Mouse (Mus musculus): ENCODE data around the gene Sst. TPM values are rescaled to one million over a fixed set of nuclear protein-coding genes. Genes with fewer than 3 reads are reported as not detected.

Sst gene
- polyA plus RNA-seq, 1 experiment, result not detected

DNA sequence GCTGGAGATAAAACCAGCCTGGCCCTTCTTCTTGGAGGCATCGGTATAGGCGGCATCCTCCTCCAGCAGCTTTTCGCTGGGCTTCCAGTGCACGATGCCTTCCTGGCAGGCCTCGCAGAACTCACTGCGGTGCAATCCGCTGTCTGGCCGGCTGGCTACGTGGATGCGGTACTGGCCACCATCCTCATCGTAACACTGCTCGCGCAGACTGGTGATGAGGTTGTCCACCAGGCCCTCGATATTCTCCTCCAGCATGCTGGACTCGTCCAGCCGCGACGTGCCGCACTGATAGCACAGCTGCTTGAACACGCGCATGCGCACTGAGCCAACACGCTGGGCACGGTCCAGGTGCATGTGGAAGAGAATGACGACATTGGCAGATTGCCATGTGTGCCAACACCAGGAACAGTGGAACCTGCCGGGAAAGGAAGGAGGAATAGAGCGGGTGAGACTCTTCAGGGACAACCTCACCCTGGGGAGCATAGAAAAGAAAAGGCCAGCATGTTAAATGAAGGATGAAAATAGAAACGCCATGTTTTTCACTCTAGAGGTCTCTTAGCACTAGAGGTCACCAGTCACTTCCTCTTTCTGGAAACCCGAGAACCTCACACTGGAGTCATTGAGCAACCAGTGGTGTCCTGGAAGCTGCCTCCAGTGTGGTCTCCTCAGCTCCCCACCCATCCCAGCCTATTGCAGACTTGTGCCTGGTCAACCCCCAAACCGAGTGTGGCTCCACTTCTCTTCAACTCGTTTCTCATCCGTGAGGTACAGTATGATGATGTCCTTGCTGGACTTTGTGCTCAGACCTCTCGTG, 36.8 kb upstream of the Sst start:
- H3K4me2 ChIP-seq (ENCODE audit: low read depth), result no peak overlapping the region
- no peaks in the 10 kb centered on the region for H3K36me3 ChIP-seq (ENCODE audit: control insufficient read depth, insufficient read depth)
- TF ChIP-seq CEBPB (IDR thresholded peaks at IDR 0.05; ENCODE audit: insufficient read depth, poor library complexity, severe bottlenecking), result no peak
- no peak for TF ChIP-seq POLR2AphosphoS2 (IDR thresholded peaks at IDR 0.05; ENCODE audit: insufficient read length, low read depth)
- TF ChIP-seq MAX (IDR thresholded peaks at IDR 0.05; ENCODE audit: low read depth), result no peak
- H3K79me2 ChIP-seq (ENCODE audit: control insufficient read depth, insufficient read depth), result no peaks in the 10 kb centered on the region
- H3K4me3 ChIP-seq, result no peak overlapping the region
- no peak overlapping the region for H3ac ChIP-seq (ENCODE audit: control insufficient read depth, insufficient read length)
- H3K27me3 ChIP-seq (ENCODE audit: control insufficient read depth, insufficient read depth, insufficient read length), result peaks cover 22% of the 10 kb centered on the region

DNA sequence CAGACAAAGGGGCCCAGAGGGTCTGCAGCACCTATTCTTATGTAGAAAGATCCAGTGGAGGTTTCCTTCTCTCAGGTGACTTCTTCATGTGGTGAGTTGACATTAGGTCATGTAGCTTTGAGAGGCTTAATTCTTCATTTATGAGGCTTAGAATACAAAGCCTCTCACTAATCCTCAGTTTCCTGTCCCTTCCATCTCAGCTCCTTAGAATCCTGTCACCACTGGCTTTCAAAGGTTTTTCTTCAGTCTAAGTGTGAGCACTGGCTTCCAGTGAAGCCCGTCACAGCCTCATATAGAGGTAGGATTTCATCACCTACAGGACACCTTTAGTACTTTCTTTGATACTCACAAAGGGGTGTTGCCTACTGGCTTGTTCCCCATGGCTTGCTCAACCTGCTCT, 32.1 kb upstream of the Sst start:
- H3K36me3 ChIP-seq (ENCODE audit: control insufficient read depth, insufficient read depth), result no peaks in the 10 kb centered on the region
- no peaks in the 10 kb centered on the region for H3K79me2 ChIP-seq (ENCODE audit: control insufficient read depth, insufficient read depth)
- TF ChIP-seq E2F4 (IDR thresholded peaks at IDR 0.05; ENCODE audit: insufficient read depth), result no peak
- no peak for TF ChIP-seq TCF3 (IDR thresholded peaks at IDR 0.05; ENCODE audit: insufficient read length, low read depth)
- TF ChIP-seq CEBPB (IDR thresholded peaks at IDR 0.05; ENCODE audit: insufficient read depth, poor library complexity, severe bottlenecking), result no peak
- no peak for TF ChIP-seq USF1 (IDR thresholded peaks at IDR 0.05; ENCODE audit: low read depth)
- no peak for TF ChIP-seq MAX (IDR thresholded peaks at IDR 0.05; ENCODE audit: low read depth)
- no peak for TF ChIP-seq REST (IDR thresholded peaks at IDR 0.05; ENCODE audit: insufficient read depth, insufficient read length)
- TF ChIP-seq POLR2AphosphoS2 (IDR thresholded peaks at IDR 0.05; ENCODE audit: insufficient read length, low read depth), result no peak
- TF ChIP-seq SRF (IDR thresholded peaks at IDR 0.05; ENCODE audit: control insufficient read depth, insufficient read length, low read depth), result no peak

DNA sequence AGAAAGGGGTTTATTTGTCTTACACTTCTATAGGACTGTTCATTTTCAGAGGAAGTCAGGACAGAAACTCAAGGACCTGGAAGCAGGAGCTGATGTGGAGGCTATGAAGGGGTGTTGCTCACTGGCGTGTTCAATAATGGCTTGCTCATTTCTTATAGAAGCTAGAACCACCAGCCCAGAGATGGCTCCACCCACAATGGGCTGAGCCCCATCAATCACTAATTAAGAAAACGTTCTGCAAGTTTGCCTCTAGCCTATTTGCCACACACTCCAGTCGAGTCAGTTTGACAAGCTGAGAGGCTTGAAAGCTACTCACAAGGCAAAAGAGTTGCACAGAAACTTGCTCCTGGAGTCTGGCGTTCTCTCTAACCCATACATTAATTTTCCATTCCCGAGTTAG, 30.9 kb upstream of the Sst start:
- peaks cover 21% of the 10 kb centered on the region for H3K27me3 ChIP-seq (ENCODE audit: control insufficient read depth, insufficient read depth, insufficient read length)
- no peak for TF ChIP-seq POLR2AphosphoS2 (IDR thresholded peaks at IDR 0.05; ENCODE audit: insufficient read length, low read depth)
- TF ChIP-seq MAX (IDR thresholded peaks at IDR 0.05; ENCODE audit: low read depth), result no peak
- no peak for TF ChIP-seq TCF12 (IDR thresholded peaks at IDR 0.05; ENCODE audit: insufficient read depth, poor library complexity, severe bottlenecking)
- TF ChIP-seq MYOG (IDR thresholded peaks at IDR 0.05; ENCODE audit: control insufficient read depth in 1 of 3, insufficient read depth in 1 of 3, insufficient read length in 2 of 3, low read depth in 2 of 3), result no peak
- TF ChIP-seq USF1 (IDR thresholded peaks at IDR 0.05; ENCODE audit: low read depth), result no peak
- TF ChIP-seq E2F4 (IDR thresholded peaks at IDR 0.05; ENCODE audit: insufficient read depth), result no peak
- no peak for TF ChIP-seq SRF (IDR thresholded peaks at IDR 0.05; ENCODE audit: control insufficient read depth, insufficient read length, low read depth)

More for the DNA sequence above, 32.1 kb upstream of the Sst start:
- Histone ChIP-seq H3K4me2 (ENCODE audit: low read depth) (no peak overlapping the region), H3K27me3 (ENCODE audit: control insufficient read depth, insufficient read depth, insufficient read length) (peaks cover 22% of the 10 kb centered on the region), H3ac (ENCODE audit: control insufficient read depth, insufficient read length) (no peak overlapping the region), H3K4me3 (no peak overlapping the region)

DNA sequence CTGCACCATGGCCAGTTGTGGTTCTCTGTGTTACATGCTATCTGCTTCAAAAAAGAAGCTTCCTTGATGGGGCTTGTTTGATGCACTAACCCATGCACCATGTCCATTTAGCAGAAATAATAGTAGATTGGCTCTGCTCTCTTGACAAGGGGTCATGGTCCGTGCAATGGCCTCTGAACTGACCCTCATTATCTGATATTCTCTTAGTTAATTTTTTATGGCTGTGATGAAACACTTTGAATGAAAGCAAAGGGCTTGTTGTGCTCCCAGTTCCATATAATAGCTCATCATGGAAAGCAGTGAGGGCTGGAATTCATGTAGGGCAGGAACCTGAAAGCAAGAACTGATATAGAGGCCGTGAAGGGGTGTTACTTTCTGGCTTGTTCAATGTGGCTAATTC, 28.7 kb upstream of the Sst start:
- no peak overlapping the region for H3K4me2 ChIP-seq (ENCODE audit: low read depth)
- no peak for TF ChIP-seq MYOG (IDR thresholded peaks at IDR 0.05; ENCODE audit: control insufficient read depth in 1 of 3, insufficient read depth in 1 of 3, insufficient read length in 2 of 3, low read depth in 2 of 3)
- no peak for TF ChIP-seq POLR2AphosphoS2 (IDR thresholded peaks at IDR 0.05; ENCODE audit: insufficient read length, low read depth)
- TF ChIP-seq TCF12 (IDR thresholded peaks at IDR 0.05; ENCODE audit: insufficient read depth, poor library complexity, severe bottlenecking), result no peak
- no peak for TF ChIP-seq POLR2A (IDR thresholded peaks at IDR 0.05; ENCODE audit: insufficient read length, low read depth)
- no peak for TF ChIP-seq USF1 (IDR thresholded peaks at IDR 0.05; ENCODE audit: low read depth)
- TF ChIP-seq SRF (IDR thresholded peaks at IDR 0.05; ENCODE audit: control insufficient read depth, insufficient read length, low read depth), result no peak
- TF ChIP-seq REST (IDR thresholded peaks at IDR 0.05; ENCODE audit: insufficient read depth, insufficient read length), result no peak
- no peak for TF ChIP-seq MYOD1 (IDR thresholded peaks at IDR 0.05; ENCODE audit: control insufficient read depth in 1 of 3, insufficient read length in 2 of 3, low read depth in 2 of 3)
- TF ChIP-seq MAX (IDR thresholded peaks at IDR 0.05; ENCODE audit: low read depth), result no peak
- TF ChIP-seq TCF3 (IDR thresholded peaks at IDR 0.05; ENCODE audit: insufficient read length, low read depth), result no peak
- no peak for TF ChIP-seq CEBPB (IDR thresholded peaks at IDR 0.05; ENCODE audit: insufficient read depth, poor library complexity, severe bottlenecking)
- TF ChIP-seq E2F4 (IDR thresholded peaks at IDR 0.05; ENCODE audit: insufficient read depth), result no peak
- peaks cover 15% of the 10 kb centered on the region for H3K27me3 ChIP-seq (ENCODE audit: control insufficient read depth, insufficient read depth, insufficient read length)
- H3K36me3 ChIP-seq (ENCODE audit: control insufficient read depth, insufficient read depth), result no peaks in the 10 kb centered on the region
- no peak overlapping the region for H3ac ChIP-seq (ENCODE audit: control insufficient read depth, insufficient read length)
- H3K79me2 ChIP-seq (ENCODE audit: control insufficient read depth, insufficient read depth), result no peaks in the 10 kb centered on the region
- no peak overlapping the region for H3K4me3 ChIP-seq

More for the DNA sequence above, 30.9 kb upstream of the Sst start:
- H3K79me2 ChIP-seq (ENCODE audit: control insufficient read depth, insufficient read depth), result no peaks in the 10 kb centered on the region
- no peak overlapping the region for H3K4me3 ChIP-seq
- H3K4me2 ChIP-seq (ENCODE audit: low read depth), result no peak overlapping the region
- no peak overlapping the region for H3ac ChIP-seq (ENCODE audit: control insufficient read depth, insufficient read length)
- H3K36me3 ChIP-seq (ENCODE audit: control insufficient read depth, insufficient read depth), result no peaks in the 10 kb centered on the region

DNA sequence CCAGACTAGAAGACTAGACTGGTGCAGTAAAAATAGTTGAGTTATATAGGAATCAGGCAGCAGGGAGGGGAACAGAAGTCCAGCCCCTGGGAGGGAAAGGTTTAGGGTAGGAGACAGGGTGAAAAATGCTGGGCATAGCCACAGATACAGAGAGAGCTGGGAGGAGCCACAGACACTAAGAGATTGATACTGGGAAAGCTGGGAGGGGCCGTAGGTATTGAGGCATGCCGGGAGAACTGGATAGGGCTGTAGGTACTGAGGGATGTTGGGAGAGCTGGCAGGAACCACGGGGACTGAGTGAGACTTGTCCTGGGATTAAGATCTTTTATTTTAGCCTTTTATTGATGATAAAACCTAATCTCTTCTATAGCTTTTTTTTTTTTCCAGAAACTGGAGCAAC, 22.6 kb upstream of the Sst start:
- Histone ChIP-seq H3K79me2 (ENCODE audit: control insufficient read depth, insufficient read depth) (no peaks in the 10 kb centered on the region), H3K4me3 (no peak overlapping the region), H3K27me3 (ENCODE audit: control insufficient read depth, insufficient read depth, insufficient read length) (peaks cover 11% of the 10 kb centered on the region), H3ac (ENCODE audit: control insufficient read depth, insufficient read length) (no peak overlapping the region), H3K36me3 (ENCODE audit: control insufficient read depth, insufficient read depth) (no peaks in the 10 kb centered on the region), H3K4me2 (ENCODE audit: low read depth) (no peak overlapping the region)
- TF ChIP-seq POLR2A (IDR thresholded peaks at IDR 0.05; ENCODE audit: insufficient read length, low read depth) (no peak), MAX (IDR thresholded peaks at IDR 0.05; ENCODE audit: low read depth) (no peak), MYOG (IDR thresholded peaks at IDR 0.05; ENCODE audit: control insufficient read depth in 1 of 3, insufficient read depth in 1 of 3, insufficient read length in 2 of 3, low read depth in 2 of 3) (no peak), REST (IDR thresholded peaks at IDR 0.05; ENCODE audit: insufficient read depth, insufficient read length) (no peak), E2F4 (IDR thresholded peaks at IDR 0.05; ENCODE audit: insufficient read depth) (no peak), POLR2AphosphoS2 (IDR thresholded peaks at IDR 0.05; ENCODE audit: insufficient read length, low read depth) (no peak), USF1 (IDR thresholded peaks at IDR 0.05; ENCODE audit: low read depth) (no peak), SRF (IDR thresholded peaks at IDR 0.05; ENCODE audit: control insufficient read depth, insufficient read length, low read depth) (no peak), CEBPB (IDR thresholded peaks at IDR 0.05; ENCODE audit: insufficient read depth, poor library complexity, severe bottlenecking) (no peak), TCF3 (IDR thresholded peaks at IDR 0.05; ENCODE audit: insufficient read length, low read depth) (no peak), MYOD1 (IDR thresholded peaks at IDR 0.05; ENCODE audit: control insufficient read depth in 1 of 3, insufficient read length in 2 of 3, low read depth in 2 of 3) (no peak), TCF12 (IDR thresholded peaks at IDR 0.05; ENCODE audit: insufficient read depth, poor library complexity, severe bottlenecking) (no peak)
